Comparison of ENCODE assay signal across 8 mouse cellular contexts in genomic region chr17:23550856-23551255, GRCm38 (mm10). TPM values are rescaled to one million over a fixed set of nuclear protein-coding genes. Genes with fewer than 3 reads are reported as not detected.
DNase-seq lines count a peak whose midpoint lies in the region; ATAC-seq and TF ChIP-seq lines count a peak whose summit lies in the region.

No protein-coding gene starts in this region.

- no peaks in the 10 kb centered on the region for H3K9me3 ChIP-seq in kidney, embryonic 16.5 days (ENCODE audit: low read length)
- no peaks in the 10 kb centered on the region for H3K9me3 ChIP-seq in ES-Bruce4 (replicated peaks; ENCODE audit: control insufficient read depth, insufficient read depth, low read length, poor library complexity, severe bottlenecking)
- no peaks in the 10 kb centered on the region for H3K9me3 ChIP-seq in embryonic facial prominence, embryonic 11.5 days (replicated peaks; ENCODE audit: control insufficient read depth, low read length)
- H3K9me3 ChIP-seq in intestine, embryonic 14.5 days (ENCODE audit: control insufficient read depth, low read length): no peaks in the 10 kb centered on the region
- no peaks in the 10 kb centered on the region for H3K9me3 ChIP-seq in midbrain, embryonic 15.5 days

- WGBS in kidney, embryonic 16.5 days: 0% methylated on average over 15 of the region's 15 CpGs
- 0% methylated on average over 15 of the region's 15 CpGs for WGBS in embryonic facial prominence, embryonic 11.5 days
- under 1% methylated on average over 15 of the region's 15 CpGs for WGBS in intestine, embryonic 14.5 days
- 0% methylated on average over 15 of the region's 15 CpGs for WGBS in midbrain, embryonic 15.5 days

- TF ChIP-seq EP300 in ES-Bruce4 (IDR thresholded peaks at IDR 0.05; ENCODE audit: insufficient read depth, low read depth, low read length): no peak

- peak overlapping the region; percentile 72 for H3K4me2 ChIP-seq in kidney, embryonic 16.5 days (replicated peaks; ENCODE audit: low read depth, low read length)
- H3K4me2 ChIP-seq in embryonic facial prominence, embryonic 11.5 days (ENCODE audit: low read depth, low read length): peak overlapping the region; percentile 80
- peak overlapping the region; percentile 81 for H3K4me2 ChIP-seq in intestine, embryonic 14.5 days (ENCODE audit: low read length)
- H3K4me2 ChIP-seq in midbrain, embryonic 15.5 days: peak overlapping the region; percentile 70

- DNase-seq in kidney, adult 18-20 months: no peak
- no peak for DNase-seq in embryonic facial prominence, embryonic 11.5 days (ENCODE audit: low spot score)
- DNase-seq in intestine, embryonic 14.5 days (ENCODE audit: low spot score): no peak
- DNase-seq in right cerebral cortex, adult 2 months (ENCODE audit: low spot score in 2 of 2): no peak
- DNase-seq in left cerebral cortex, adult 11 months (ENCODE audit: low spot score): no peak

- peak overlapping the region; percentile 76 for H3K9ac ChIP-seq in kidney, embryonic 16.5 days (replicated peaks; ENCODE audit: low read length)
- H3K9ac ChIP-seq in ES-Bruce4 (ENCODE audit: low read depth, poor library complexity, severe bottlenecking): peak overlapping the region; percentile 49
- peak overlapping the region; percentile 62 for H3K9ac ChIP-seq in embryonic facial prominence, embryonic 11.5 days (replicated peaks; ENCODE audit: low read length)
- H3K9ac ChIP-seq in intestine, embryonic 14.5 days (ENCODE audit: low read length): peak overlapping the region; percentile 64
- H3K9ac ChIP-seq in midbrain, embryonic 15.5 days: peak overlapping the region; percentile 63

- TF ChIP-seq POLR2A in ES-Bruce4 (IDR thresholded peaks at IDR 0.05; ENCODE audit: insufficient read depth, low read length): no peak

- H3K4me1 ChIP-seq in kidney, embryonic 16.5 days (ENCODE audit: insufficient read depth, low read length): peaks cover 9% of the 10 kb centered on the region; the same call in 1 of the 2 replicates
- no peaks in the 10 kb centered on the region for H3K4me1 ChIP-seq in ES-Bruce4 (ENCODE audit: control insufficient read depth, insufficient read depth, low read length)
- H3K4me1 ChIP-seq in embryonic facial prominence, embryonic 11.5 days (ENCODE audit: control insufficient read depth, insufficient read depth, low read length): no peaks in the 10 kb centered on the region
- H3K4me1 ChIP-seq in intestine, embryonic 14.5 days (replicated peaks; ENCODE audit: control insufficient read depth, insufficient read depth, low read length): peaks cover 8% of the 10 kb centered on the region; the same call in 1 of the 2 replicates
- H3K4me1 ChIP-seq in midbrain, embryonic 15.5 days: peaks cover 13% of the 10 kb centered on the region

- no peaks in the 10 kb centered on the region for H3K27me3 ChIP-seq in kidney, embryonic 16.5 days (ENCODE audit: insufficient read depth, low read length)
- H3K27me3 ChIP-seq in ES-Bruce4 (ENCODE audit: control insufficient read depth, insufficient read depth, low read length, poor library complexity, severe bottlenecking): no peaks in the 10 kb centered on the region
- H3K27me3 ChIP-seq in embryonic facial prominence, embryonic 11.5 days (ENCODE audit: control insufficient read depth, insufficient read depth, low read length): no peaks in the 10 kb centered on the region
- no peaks in the 10 kb centered on the region for H3K27me3 ChIP-seq in intestine, embryonic 14.5 days (replicated peaks; ENCODE audit: control insufficient read depth, insufficient read depth, low read length)
- H3K27me3 ChIP-seq in midbrain, embryonic 15.5 days (replicated peaks): no peaks in the 10 kb centered on the region

- H3K36me3 ChIP-seq in kidney, embryonic 16.5 days (ENCODE audit: insufficient read depth, low read length): 0 out of 2 replicates have a peak, but pooled peaks cover under 1% of the 10 kb centered on the region
- H3K36me3 ChIP-seq in ES-Bruce4 (ENCODE audit: control insufficient read depth, insufficient read depth, low read length, poor library complexity, severe bottlenecking): no peaks in the 10 kb centered on the region
- no peaks in the 10 kb centered on the region for H3K36me3 ChIP-seq in embryonic facial prominence, embryonic 11.5 days (replicated peaks; ENCODE audit: control insufficient read depth, insufficient read depth, low read depth, low read length)
- 0 out of 2 replicates have a peak, but pooled peaks cover 7% of the 10 kb centered on the region for H3K36me3 ChIP-seq in intestine, embryonic 14.5 days (ENCODE audit: control insufficient read depth, insufficient read depth, low read length)
- 0 out of 2 replicates have a peak, but pooled peaks cover 1% of the 10 kb centered on the region for H3K36me3 ChIP-seq in midbrain, embryonic 15.5 days (replicated peaks)

- peak overlapping the region; percentile 85 for H3K27ac ChIP-seq in kidney, embryonic 16.5 days (ENCODE audit: low read length)
- H3K27ac ChIP-seq in ES-Bruce4 (ENCODE audit: insufficient read depth, low read length): peak overlapping the region; percentile 55
- 0 out of 2 replicates have a peak overlapping the region, but pooled peaks have one; percentile 13 for H3K27ac ChIP-seq in embryonic facial prominence, embryonic 11.5 days (replicated peaks; ENCODE audit: low read depth, low read length)
- H3K27ac ChIP-seq in intestine, embryonic 14.5 days (ENCODE audit: low read depth): peak overlapping the region; percentile 84
- peak overlapping the region; percentile 76 for H3K27ac ChIP-seq in midbrain, embryonic 15.5 days

- peak overlapping the region; percentile 73 for H3K4me3 ChIP-seq in kidney, embryonic 16.5 days (ENCODE audit: low read length)
- peak overlapping the region; percentile 80 for H3K4me3 ChIP-seq in ES-Bruce4 (ENCODE audit: low read depth, low read length)
- peak overlapping the region; percentile 60 for H3K4me3 ChIP-seq in embryonic facial prominence, embryonic 11.5 days (ENCODE audit: low read depth, low read length)
- peak overlapping the region; percentile 72 for H3K4me3 ChIP-seq in intestine, embryonic 14.5 days (ENCODE audit: low read depth, low read length)
- peak overlapping the region; percentile 59 for H3K4me3 ChIP-seq in midbrain, embryonic 15.5 days

- 0 out of 2 replicates have a peak, but pooled peaks have one; percentile 9 for ATAC-seq in kidney, embryonic 16.5 days (ENCODE audit: low FRiP score, low TSS enrichment)
- ATAC-seq in embryonic facial prominence, embryonic 11.5 days (replicated peaks; ENCODE audit: insufficient number of reproducible peaks, low FRiP score, low TSS enrichment, low read depth): 0 out of 2 replicates have a peak, but pooled peaks have one; percentile 5
- ATAC-seq in intestine, embryonic 14.5 days (replicated peaks; ENCODE audit: low FRiP score, low TSS enrichment, low read depth): 0 out of 2 replicates have a peak, but pooled peaks have one; percentile 14
- peak; percentile 43 for ATAC-seq in midbrain, embryonic 15.5 days (replicated peaks)

- TF ChIP-seq CTCF in ES-Bruce4 (IDR thresholded peaks at IDR 0.05; ENCODE audit: low read depth, low read length): no peak

RNA-seq across cellular contexts. Expression of gene Zfp213, which starts 13.2 kb away (rescaled TPM):
- polyA plus RNA-seq in kidney, embryonic 16.5 days (2015; fragmentation: Nextera tagmentation; extraction: Ambion mirVana): 24.1 and 26.5 TPM in 2 replicates
- 4.2 and 4.9 TPM in 2 replicates for polyA plus RNA-seq in ES-Bruce4 (2011; ENCODE audit: insufficient read depth, insufficient read length, low read depth, missing spikeins)
- polyA plus RNA-seq in embryonic facial prominence, embryonic 11.5 days (2014; fragmentation: Nextera tagmentation; extraction: Ambion mirVana): 18.2 and 19.6 TPM in 2 replicates
- 19.1 and 19.7 TPM in 2 replicates for polyA plus RNA-seq in intestine, embryonic 14.5 days (2014; fragmentation: Nextera tagmentation; extraction: Ambion mirVana)
- polyA plus RNA-seq in midbrain, embryonic 15.5 days (2015; fragmentation: Nextera tagmentation; extraction: Ambion mirVana): 19.4 and 19.7 TPM in 2 replicates

RNA-seq across cellular contexts. Expression of gene Zfp13, which starts 48.4 kb away (rescaled TPM):
- polyA plus RNA-seq in kidney, embryonic 16.5 days (2015; fragmentation: Nextera tagmentation; extraction: Ambion mirVana): 19.1 and 19.3 TPM in 2 replicates
- 25.1 and 27.7 TPM in 2 replicates for polyA plus RNA-seq in ES-Bruce4 (2011; ENCODE audit: insufficient read depth, insufficient read length, low read depth, missing spikeins)
- 17.1 and 19.0 TPM in 2 replicates for polyA plus RNA-seq in embryonic facial prominence, embryonic 11.5 days (2014; fragmentation: Nextera tagmentation; extraction: Ambion mirVana)
- 12.3 and 14.8 TPM in 2 replicates for polyA plus RNA-seq in intestine, embryonic 14.5 days (2014; fragmentation: Nextera tagmentation; extraction: Ambion mirVana)
- polyA plus RNA-seq in midbrain, embryonic 15.5 days (2015; fragmentation: Nextera tagmentation; extraction: Ambion mirVana): 30.4 and 31.9 TPM in 2 replicates

RNA-seq across cellular contexts. Expression of gene Zscan10, which starts 49.8 kb away (rescaled TPM):
- 0.26 TPM in 1 of 2 replicates, not detected in the other for polyA plus RNA-seq in kidney, embryonic 16.5 days (2015; fragmentation: Nextera tagmentation; extraction: Ambion mirVana)
- 51.8 and 58.5 TPM in 2 replicates for polyA plus RNA-seq in ES-Bruce4 (2011; ENCODE audit: insufficient read depth, insufficient read length, low read depth, missing spikeins)
- 0.28 and 0.59 TPM in 2 replicates for polyA plus RNA-seq in embryonic facial prominence, embryonic 11.5 days (2014; fragmentation: Nextera tagmentation; extraction: Ambion mirVana)
- polyA plus RNA-seq in intestine, embryonic 14.5 days (2014; fragmentation: Nextera tagmentation; extraction: Ambion mirVana): 0.14 TPM in 1 of 2 replicates, not detected in the other
- not detected in 2 replicates for polyA plus RNA-seq in midbrain, embryonic 15.5 days (2015; fragmentation: Nextera tagmentation; extraction: Ambion mirVana)

Comparison
In these comparisons a context has a peak if more than half of its experiments do, and no peak if none do; other contexts are left out.
1. H3K27ac ChIP-seq: peak in every context shown above with its lines; median percentile 85 in kidney, embryonic 16.5 days; 84 in intestine, embryonic 14.5 days; 76 in midbrain, embryonic 15.5 days; 55 in ES-Bruce4; 13 in embryonic facial prominence, embryonic 11.5 days.
2. RNA of gene Zscan10, which starts 49.8 kb away (polyA plus RNA-seq): 51.8 to 58.5 TPM in ES-Bruce4; 0.28 to 0.59 TPM in embryonic facial prominence, embryonic 11.5 days, 0.14 TPM in intestine, embryonic 14.5 days, 0.26 TPM in kidney, embryonic 16.5 days and not detected in midbrain, embryonic 15.5 days; every median in the first group is over 10 times any median in the second.
3. Peak in every context shown above with its lines, with median percentiles within 50 percentile points of each other: ATAC-seq, H3K4me2 ChIP-seq, H3K4me3 ChIP-seq and H3K9ac ChIP-seq.